Mouse (Mus musculus): ENCODE results near the gene 4930507D05Rik.

Gene 4930507D05Rik

DNA sequence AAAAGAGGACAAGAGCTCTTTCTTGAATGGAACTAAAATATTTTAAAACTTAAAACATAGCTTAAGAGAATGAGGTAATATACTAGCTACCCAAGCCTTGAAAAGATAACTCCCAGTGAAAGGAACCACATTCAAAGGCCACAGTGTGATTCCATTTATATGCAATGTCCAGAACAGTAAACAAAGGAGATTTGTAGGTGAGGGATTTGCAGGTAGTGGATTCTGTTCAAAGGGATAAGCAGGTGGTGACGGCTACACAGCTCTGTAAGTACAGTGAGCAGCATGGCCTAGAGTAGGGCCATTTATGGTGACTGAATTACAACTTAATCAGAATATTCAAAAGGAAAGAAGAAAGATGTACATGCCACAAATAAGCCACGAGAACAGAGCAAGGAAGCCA, 27.7 kb downstream of the 4930507D05Rik start:
- DNase-seq (ENCODE audit: low spot score in 2 of 2) = no peak

DNA sequence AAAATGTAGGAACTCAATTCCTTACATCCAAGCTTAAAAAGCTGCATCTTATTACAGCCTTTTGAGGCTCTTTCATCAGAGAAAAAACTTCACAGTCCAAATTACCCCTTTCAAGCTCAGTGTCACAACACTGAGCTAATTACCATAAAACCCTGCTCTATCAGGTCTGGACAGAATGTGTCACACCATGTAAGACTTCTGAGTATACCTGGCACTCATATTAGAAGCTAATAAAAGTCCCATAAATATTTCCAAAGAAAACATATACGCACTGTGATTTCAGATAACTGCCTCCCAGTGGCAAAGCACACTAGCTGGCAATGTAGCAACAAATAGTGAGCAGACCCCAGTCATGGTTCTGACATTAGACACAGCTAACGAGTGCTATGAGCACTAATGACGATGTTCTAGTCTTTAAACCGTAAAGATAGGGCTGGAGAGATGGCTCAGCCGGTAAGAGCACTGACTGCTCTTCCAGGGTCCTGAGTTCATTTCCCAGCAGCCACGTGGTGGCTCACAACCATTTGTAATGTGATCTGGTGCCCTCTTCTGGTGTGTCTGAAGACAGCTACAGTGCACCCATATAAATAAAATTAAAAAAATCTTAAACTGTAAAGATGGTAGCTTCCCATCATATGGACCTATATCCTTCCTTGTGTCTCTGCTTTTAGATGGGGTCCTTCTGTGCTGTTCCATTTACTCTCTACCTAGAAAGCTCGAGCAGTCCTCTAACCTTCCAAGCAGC, 32.0 kb downstream of the 4930507D05Rik start:
- no peak for DNase-seq (ENCODE audit: low spot score in 2 of 2)

DNA sequence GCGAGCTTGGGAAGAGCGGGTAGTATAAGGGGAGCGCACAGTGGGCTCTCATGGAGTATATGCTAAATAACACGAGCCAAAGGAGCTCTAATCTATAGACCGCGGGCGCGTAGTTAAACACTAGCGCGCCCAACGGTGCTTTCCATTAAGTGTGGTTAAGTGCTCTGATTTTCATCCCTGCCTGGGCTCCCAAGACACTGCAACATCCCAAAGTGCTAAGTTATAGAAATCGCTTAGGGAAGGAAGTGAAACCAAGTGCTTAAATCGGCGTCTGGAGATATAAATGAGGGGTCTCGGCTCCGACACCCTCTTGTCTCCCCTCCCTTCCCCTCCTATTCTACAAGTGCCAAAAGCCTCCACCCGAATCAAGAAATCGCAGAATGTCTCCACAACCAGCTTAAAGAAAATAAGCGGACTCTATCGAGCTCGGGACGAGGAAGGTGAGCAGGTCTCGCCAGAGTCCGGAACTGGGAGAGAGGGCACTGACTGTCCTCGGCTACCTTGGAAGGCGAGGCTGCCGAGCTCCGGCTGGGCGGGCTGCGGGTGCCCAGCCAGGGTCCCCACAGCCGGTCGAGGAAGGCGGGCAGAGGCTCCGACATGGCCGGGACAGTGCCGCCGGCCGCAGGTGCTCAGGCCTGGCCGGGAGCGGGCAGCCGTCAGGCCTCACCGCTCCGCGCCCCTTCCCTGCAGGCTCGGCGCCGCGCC, 36.7 kb downstream of the 4930507D05Rik start:
- DNase-seq (ENCODE audit: low spot score in 2 of 2) = no peak

DNA sequence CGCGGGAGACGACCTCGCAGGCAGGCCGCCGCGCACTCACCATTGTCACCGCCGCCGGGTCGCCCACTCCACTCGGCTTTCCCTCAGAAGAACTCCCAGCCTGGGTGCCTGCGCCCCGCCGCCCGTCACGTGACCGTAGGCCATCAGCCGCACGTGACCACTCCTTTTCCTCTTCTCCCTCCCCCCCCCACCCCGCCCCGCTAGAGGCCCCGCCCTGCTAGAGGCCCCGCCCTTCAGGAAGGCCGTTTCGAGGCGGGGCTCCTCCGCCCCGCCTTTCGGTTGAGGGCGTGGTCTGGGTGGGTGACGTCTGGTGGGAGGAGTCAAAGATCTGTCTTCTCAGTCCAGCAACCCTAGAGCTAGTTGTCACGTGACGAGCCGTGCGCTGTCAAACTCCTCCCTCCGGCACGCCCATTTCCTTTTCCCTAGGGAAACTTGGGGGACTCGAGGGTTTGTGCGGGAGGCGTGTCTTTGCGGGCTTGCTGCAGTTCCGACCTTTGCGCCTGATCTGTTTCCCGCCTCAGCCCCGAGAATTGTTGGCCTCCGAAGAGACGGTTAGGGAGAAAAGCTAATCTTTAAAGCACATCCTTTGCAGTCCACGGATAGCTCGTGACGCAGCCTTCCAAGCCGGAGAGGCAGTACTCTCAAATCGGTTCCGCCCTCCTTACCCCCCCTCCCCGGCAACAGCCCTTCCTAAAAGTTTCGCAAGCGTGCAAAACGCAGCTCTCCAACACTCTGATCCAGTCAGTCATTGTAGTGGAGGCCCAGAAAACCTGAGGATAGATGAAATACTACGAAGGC, 37.5 kb downstream of the 4930507D05Rik start, which contains the start of gene Vps26a:
Vps26a (minus strand) TSS at position 188 of the 798 bp plus-strand sequence.
- peak; percentile 99 for DNase-seq (ENCODE audit: low spot score in 2 of 2)

DNA sequence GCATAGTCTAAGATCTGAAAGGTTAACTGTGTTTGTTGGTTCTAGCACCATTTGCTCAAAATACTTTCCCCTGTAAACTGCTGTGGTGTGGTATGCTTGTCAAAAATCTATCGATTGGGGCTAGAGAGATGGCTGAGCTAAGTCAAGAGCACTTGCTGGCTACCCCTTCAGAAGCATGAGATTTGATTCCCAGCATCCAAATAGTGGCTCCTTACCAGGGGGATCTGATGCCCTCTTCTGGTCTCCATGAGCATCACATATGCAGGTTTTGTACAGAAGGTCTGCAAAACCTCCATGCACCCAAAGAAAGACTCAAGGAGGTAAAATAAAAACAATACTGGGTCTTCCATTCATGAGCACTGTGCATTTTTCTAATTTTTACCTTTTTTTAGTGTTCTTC, 39.0 kb downstream of the 4930507D05Rik start:
- DNase-seq (ENCODE audit: low spot score in 2 of 2) = no peak

DNA sequence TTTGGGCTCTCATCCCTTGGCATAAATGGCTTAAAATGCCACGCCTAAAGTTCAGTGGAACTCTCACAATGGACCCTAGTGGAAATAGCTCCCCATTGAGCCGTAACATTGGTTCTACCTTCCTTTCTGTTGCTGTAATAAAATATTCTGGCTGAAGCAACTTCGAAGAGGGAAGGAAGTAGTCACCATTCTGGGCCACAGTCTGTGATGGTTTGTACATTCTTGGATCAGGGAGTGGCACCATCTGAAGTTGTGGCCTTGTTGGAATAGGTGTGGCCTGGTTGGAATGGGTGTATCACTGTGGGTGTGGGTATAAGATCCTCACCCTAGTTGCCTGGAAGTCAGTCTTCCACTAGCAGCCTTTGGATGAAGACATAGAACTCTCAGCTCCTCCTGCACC, 42.4 kb downstream of the 4930507D05Rik start:
- DNase-seq (ENCODE audit: low spot score in 2 of 2) = peak in 1 of 2 experiments; percentile 46

DNA sequence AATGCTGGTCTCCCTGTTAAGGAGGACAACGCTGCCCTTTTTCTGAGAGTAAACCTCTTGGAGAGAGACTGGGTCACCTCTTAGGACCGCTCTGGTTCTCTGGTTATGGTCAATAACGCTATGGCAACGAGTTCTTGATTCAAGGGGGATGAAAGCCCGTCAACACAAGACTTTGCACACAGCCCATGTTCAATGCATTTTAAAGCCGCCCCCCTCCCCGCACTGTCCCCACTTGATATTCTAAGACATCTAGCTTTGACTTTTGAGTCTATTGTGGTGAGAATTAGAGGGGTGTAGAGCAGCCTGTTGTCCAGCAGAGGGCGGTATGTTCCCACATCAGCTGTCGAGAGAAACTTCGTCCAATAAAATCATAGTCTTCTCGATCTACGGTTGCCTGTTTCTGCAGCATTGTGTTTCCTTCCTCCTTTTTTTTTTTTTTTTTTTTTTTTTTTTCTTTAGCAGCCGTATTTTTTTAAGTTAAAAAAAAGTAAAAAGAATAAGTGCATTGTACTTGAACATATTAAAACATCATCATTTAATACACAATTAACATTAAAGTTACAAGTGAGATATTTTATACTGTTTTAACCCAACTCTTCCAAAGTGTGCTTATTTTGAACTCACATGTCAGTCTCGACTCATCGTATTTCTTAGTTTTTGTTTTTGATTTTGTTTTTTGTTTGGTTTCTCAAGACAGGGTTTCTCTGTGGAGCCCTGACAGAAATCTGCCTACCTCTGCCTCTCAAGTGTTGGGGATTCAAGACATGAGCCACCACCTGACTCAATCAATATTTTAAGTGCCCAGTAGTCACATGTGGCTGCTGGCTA, 51.0 kb downstream of the 4930507D05Rik start:
- DNase-seq (ENCODE audit: low spot score in 2 of 2) = peak; percentile 68 to 83
